Mouse (Mus musculus): Measurements from ENCODE around the gene Mdm2. TPM values are rescaled to one million over a fixed set of nuclear protein-coding genes. Genes with fewer than 3 reads are reported as not detected.

Gene Mdm2
- polyA plus RNA-seq, 1 experiment: 61.6 TPM

DNA sequence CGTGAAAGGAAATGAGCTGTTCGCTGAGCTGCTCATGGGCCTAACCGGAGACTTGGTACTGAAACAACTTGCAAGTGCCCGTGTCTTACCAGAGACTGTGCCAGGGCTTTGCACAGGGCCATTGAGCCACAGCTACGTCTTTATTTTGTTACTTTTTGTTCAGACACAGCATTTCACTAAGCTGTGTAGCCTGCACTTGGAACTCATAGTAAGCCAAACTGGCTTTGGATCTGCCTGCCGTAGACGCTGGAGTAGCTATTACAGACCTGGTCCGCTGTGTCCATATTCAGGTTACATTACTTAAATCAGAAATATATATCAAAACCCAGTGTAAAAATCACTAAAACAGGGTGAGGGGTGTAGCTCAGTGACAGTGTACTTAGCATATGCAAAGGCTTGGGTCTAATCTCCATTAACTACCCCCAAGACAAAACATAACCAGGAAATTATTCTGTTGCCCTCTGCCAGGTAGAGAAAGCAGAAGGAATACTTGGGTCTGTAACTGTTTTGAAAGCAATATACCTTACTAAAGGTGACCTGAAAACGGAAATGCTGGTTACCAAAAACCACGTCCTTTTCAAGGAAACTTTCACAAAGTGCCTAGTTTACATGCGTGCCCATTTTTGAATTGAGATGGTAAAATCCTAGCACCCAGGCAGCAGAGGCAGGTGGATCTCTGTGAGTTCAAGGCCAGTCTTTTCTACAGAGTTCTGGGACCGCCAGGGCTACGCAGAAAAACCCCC is 24.5 kb downstream of the Mdm2 start:
- Histone ChIP-seq H3K4me3 (ENCODE audit: insufficient read depth, low read length) (no peak overlapping the region), H3K4me1 (ENCODE audit: control insufficient read depth, insufficient read depth, low read length) (no peaks in the 10 kb centered on the region), H3K27ac (ENCODE audit: insufficient read depth, low read length) (no peak overlapping the region)
- no peak for TF ChIP-seq CTCF (IDR thresholded peaks at IDR 0.05; ENCODE audit: extremely low read depth, insufficient read depth, low read length)
- TF ChIP-seq POLR2A (IDR thresholded peaks at IDR 0.05; ENCODE audit: extremely low read depth, insufficient read depth, low read length): no peak

DNA sequence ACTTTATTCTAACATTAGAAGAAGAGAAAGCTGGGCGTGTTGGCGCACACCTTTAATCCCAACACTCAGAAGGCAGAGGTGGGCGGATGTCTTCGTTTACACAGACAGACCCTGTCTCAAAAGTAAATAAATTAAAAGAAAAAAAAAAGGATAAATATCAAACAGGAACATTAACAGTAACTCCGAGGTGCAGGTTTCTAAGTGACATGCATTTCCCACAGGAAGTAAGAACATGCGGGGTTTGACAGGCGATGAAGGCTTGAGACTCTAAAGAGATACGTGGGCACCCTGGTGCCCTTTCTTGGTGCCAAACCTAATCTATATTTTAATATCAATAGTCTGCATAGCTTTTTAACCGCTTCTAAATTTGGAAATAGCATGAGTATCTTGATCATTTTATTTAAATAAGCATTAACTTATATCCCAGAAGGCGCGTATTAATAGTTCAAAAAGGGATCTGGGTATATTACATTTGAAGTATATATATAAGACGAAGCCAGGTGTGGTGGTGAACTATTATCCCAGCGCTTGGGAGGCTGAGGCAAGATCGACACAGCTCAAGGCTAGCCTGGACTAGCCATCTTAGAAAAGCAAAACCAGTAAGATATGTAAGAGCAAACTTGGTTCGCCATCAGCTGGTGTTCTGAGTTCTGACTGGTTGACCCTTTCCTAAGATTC is 25.2 kb downstream of the Mdm2 start:
- TF ChIP-seq POLR2A (IDR thresholded peaks at IDR 0.05; ENCODE audit: extremely low read depth, insufficient read depth, low read length) (no peak), CTCF (IDR thresholded peaks at IDR 0.05; ENCODE audit: extremely low read depth, insufficient read depth, low read length) (no peak)
- H3K27ac ChIP-seq (ENCODE audit: insufficient read depth, low read length): no peak overlapping the region
- H3K4me3 ChIP-seq (ENCODE audit: insufficient read depth, low read length): no peak overlapping the region
- no peaks in the 10 kb centered on the region for H3K4me1 ChIP-seq (ENCODE audit: control insufficient read depth, insufficient read depth, low read length)

- Histone ChIP-seq H3K27ac (ENCODE audit: insufficient read depth, low read length) (no peak overlapping the region), H3K4me1 (ENCODE audit: control insufficient read depth, insufficient read depth, low read length) (no peaks in the 10 kb centered on the region), H3K4me3 (ENCODE audit: insufficient read depth, low read length) (no peak overlapping the region)
- TF ChIP-seq CTCF (IDR thresholded peaks at IDR 0.05; ENCODE audit: extremely low read depth, insufficient read depth, low read length) (no peak), POLR2A (IDR thresholded peaks at IDR 0.05; ENCODE audit: extremely low read depth, insufficient read depth, low read length) (no peak)
Measured at GRCm38 (mm10) chr10:117684298-117685170, 26.0 kb downstream of the Mdm2 start.

- Histone ChIP-seq H3K4me1 (ENCODE audit: control insufficient read depth, insufficient read depth, low read length) (no peaks in the 10 kb centered on the region), H3K27ac (ENCODE audit: insufficient read depth, low read length) (no peak overlapping the region), H3K4me3 (ENCODE audit: insufficient read depth, low read length) (no peak overlapping the region)
- no peak for TF ChIP-seq POLR2A (IDR thresholded peaks at IDR 0.05; ENCODE audit: extremely low read depth, insufficient read depth, low read length)
- no peak for TF ChIP-seq CTCF (IDR thresholded peaks at IDR 0.05; ENCODE audit: extremely low read depth, insufficient read depth, low read length)
Measured at GRCm38 (mm10) chr10:117683734-117684037, 26.9 kb downstream of the Mdm2 start.

DNA sequence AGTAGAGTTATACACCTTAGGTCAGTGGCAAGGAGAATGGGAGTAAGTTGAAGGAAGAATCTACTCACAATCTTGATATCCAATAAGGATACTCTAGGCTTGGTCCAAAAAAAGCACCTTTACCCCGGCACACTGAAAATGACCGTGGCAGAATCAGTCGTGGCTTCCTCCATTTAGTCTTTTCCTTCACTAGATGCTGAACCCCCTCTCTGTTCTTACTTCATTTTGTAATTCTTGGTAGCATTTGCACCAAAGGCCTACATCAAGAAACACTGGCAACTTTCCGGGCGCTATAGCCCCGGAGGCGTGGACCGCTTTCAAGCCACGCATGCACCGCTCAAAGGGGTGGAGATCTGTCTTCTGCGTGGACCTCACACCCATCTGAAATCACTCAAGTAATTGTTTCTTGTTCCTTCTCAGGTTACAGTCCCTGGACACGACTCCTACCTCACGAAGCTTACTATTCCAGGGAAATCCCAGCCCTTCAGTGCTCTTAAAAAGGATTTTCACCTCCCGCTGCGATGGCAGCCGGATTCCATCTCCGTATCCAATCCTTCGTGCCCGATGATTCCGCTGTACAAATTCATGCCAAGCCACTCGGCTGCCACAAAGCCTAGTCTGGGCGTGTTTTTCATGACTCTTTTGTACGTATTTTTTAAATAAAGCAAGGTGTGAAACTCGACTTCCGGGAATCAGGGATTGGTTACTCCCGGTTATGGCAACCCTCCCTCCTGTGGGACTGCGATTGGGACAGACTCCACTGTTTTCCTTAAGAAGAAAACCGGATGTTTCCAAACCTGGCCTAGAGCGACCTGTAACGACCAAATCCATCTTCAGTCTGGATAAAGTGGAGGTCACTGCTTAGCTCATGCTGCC is 27.5 kb downstream of the Mdm2 start:
- Histone ChIP-seq H3K4me3 (ENCODE audit: insufficient read depth, low read length) (no peak overlapping the region), H3K4me1 (ENCODE audit: control insufficient read depth, insufficient read depth, low read length) (no peaks in the 10 kb centered on the region), H3K27ac (ENCODE audit: insufficient read depth, low read length) (no peak overlapping the region)
- TF ChIP-seq CTCF (IDR thresholded peaks at IDR 0.05; ENCODE audit: extremely low read depth, insufficient read depth, low read length) (no peak), POLR2A (IDR thresholded peaks at IDR 0.05; ENCODE audit: extremely low read depth, insufficient read depth, low read length) (no peak)

GRCm38 (mm10) chr10:117681999-117682857 is 28.3 kb downstream of the Mdm2 start:
- Histone ChIP-seq H3K4me1 (ENCODE audit: control insufficient read depth, insufficient read depth, low read length) (no peaks in the 10 kb centered on the region), H3K27ac (ENCODE audit: insufficient read depth, low read length) (no peak overlapping the region), H3K4me3 (ENCODE audit: insufficient read depth, low read length) (no peak overlapping the region)
- TF ChIP-seq POLR2A (IDR thresholded peaks at IDR 0.05; ENCODE audit: extremely low read depth, insufficient read depth, low read length) (no peak), CTCF (IDR thresholded peaks at IDR 0.05; ENCODE audit: extremely low read depth, insufficient read depth, low read length) (peak; percentile 56; the same call in 1 of the 2 replicates)

GRCm38 (mm10) chr10:117681543-117681942 is 29.0 kb downstream of the Mdm2 start:
- Histone ChIP-seq H3K27ac (ENCODE audit: insufficient read depth, low read length) (no peak overlapping the region), H3K4me3 (ENCODE audit: insufficient read depth, low read length) (no peak overlapping the region), H3K4me1 (ENCODE audit: control insufficient read depth, insufficient read depth, low read length) (no peaks in the 10 kb centered on the region)
- TF ChIP-seq POLR2A (IDR thresholded peaks at IDR 0.05; ENCODE audit: extremely low read depth, insufficient read depth, low read length): no peak
- no peak for TF ChIP-seq CTCF (IDR thresholded peaks at IDR 0.05; ENCODE audit: extremely low read depth, insufficient read depth, low read length)

- no peak for TF ChIP-seq POLR2A (IDR thresholded peaks at IDR 0.05; ENCODE audit: extremely low read depth, insufficient read depth, low read length)
- TF ChIP-seq CTCF (IDR thresholded peaks at IDR 0.05; ENCODE audit: extremely low read depth, insufficient read depth, low read length): no peak
- no peaks in the 10 kb centered on the region for H3K4me1 ChIP-seq (ENCODE audit: control insufficient read depth, insufficient read depth, low read length)
- no peak overlapping the region for H3K27ac ChIP-seq (ENCODE audit: insufficient read depth, low read length)
- no peak overlapping the region for H3K4me3 ChIP-seq (ENCODE audit: insufficient read depth, low read length)
Measured at GRCm38 (mm10) chr10:117680868-117681513, 29.6 kb downstream of the Mdm2 start.
